Mouse (Mus musculus): ENCODE data around the gene Hdac5. TPM values are rescaled to one million over a fixed set of nuclear protein-coding genes. Genes with fewer than 3 reads are reported as not detected.

The Hdac5 gene
- polyA plus RNA-seq, 1 experiment from 2014 or later = 92.2 TPM

- peak within 1 kb of the TSS; percentile 75 for H3K4me2 ChIP-seq
- peaks cover 33% of the 10 kb centered on the region for H3K4me1 ChIP-seq (replicated peaks)
- WGBS = 1% methylated on average over 50 of the region's 50 CpGs
- no peak; the same call in 1 of the 2 replicates for ATAC-seq (ENCODE audit: insufficient number of reproducible peaks, low FRiP score)
- no peak within 1 kb of the TSS for H3K27ac ChIP-seq (ENCODE audit: poor library complexity, severe bottlenecking)
- peak within 1 kb of the TSS; percentile 48 for H3K9ac ChIP-seq
- H3K9me3 ChIP-seq (replicated peaks) = no peaks in the 10 kb centered on the region
- peak within 1 kb of the TSS; percentile 47 for H3K4me3 ChIP-seq
- H3K27me3 ChIP-seq (replicated peaks) = peaks cover 69% of the 10 kb centered on the region
- no peaks in the 10 kb centered on the region for H3K36me3 ChIP-seq
Observed at GRCm38 (mm10) chr11:102145471-102146001, 84.4 kb downstream of the Hdac5 start, which contains the start of gene Nags. Gene Nags (plus strand): TSS chr11:102145513.

GRCm38 (mm10) chr11:102144957-102145470, 85.0 kb downstream of the Hdac5 start:
- Histone ChIP-seq H3K36me3 (no peaks in the 10 kb centered on the region), H3K27ac (ENCODE audit: poor library complexity, severe bottlenecking) (no peak overlapping the region), H3K4me2 (peak overlapping the region; percentile 75), H3K9ac (peak overlapping the region; percentile 48; the same call in 1 of the 2 replicates), H3K4me1 (replicated peaks) (peaks cover 33% of the 10 kb centered on the region), H3K9me3 (replicated peaks) (no peaks in the 10 kb centered on the region), H3K4me3 (peak overlapping the region; percentile 47), H3K27me3 (replicated peaks) (peaks cover 69% of the 10 kb centered on the region)
- 23% methylated on average over 13 of the region's 13 CpGs for WGBS
- 0 out of 2 replicates have a peak, but pooled peaks have one; percentile 20 for ATAC-seq (ENCODE audit: insufficient number of reproducible peaks, low FRiP score)

Small RNA genes within 50 kb of the gene (microRNA-seq; reads per million reads assigned to microRNA genes)
- gene Mir8101 = 1.4 reads per million

Other genes with a start within 250 kb of the Hdac5 start
- not detected in 2 replicates for gene Cfap97d1, start 245.9 kb downstream of the Hdac5 start, polyA plus RNA-seq (2016; fragmentation: Nextera tagmentation; extraction: Ambion mirVana)
- gene Dusp3, start 243.2 kb downstream of the Hdac5 start, polyA plus RNA-seq (2016; fragmentation: Nextera tagmentation; extraction: Ambion mirVana) = 53.7 and 54.9 TPM in 2 replicates
- 4.1 and 4.5 TPM in 2 replicates for gene Mpp3, start 201.7 kb downstream of the Hdac5 start, polyA plus RNA-seq (2016; fragmentation: Nextera tagmentation; extraction: Ambion mirVana)
- gene Cd300lg, start 188.7 kb downstream of the Hdac5 start, polyA plus RNA-seq (2016; fragmentation: Nextera tagmentation; extraction: Ambion mirVana) = 1.6 and 1.9 TPM in 2 replicates
- 15.4 and 17.8 TPM in 2 replicates for gene Mpp2, start 141.7 kb downstream of the Hdac5 start, polyA plus RNA-seq (2016; fragmentation: Nextera tagmentation; extraction: Ambion mirVana)
- not detected in 2 replicates for gene Ppy, start 128.8 kb downstream of the Hdac5 start, polyA plus RNA-seq (2016; fragmentation: Nextera tagmentation; extraction: Ambion mirVana)
- gene Pyy, start 122.3 kb downstream of the Hdac5 start, polyA plus RNA-seq (2016; fragmentation: Nextera tagmentation; extraction: Ambion mirVana) = not detected in 2 replicates
- gene Nags, start 84.7 kb downstream of the Hdac5 start, polyA plus RNA-seq (2016; fragmentation: Nextera tagmentation; extraction: Ambion mirVana) = 0.11 TPM in 1 of 2 replicates, not detected in the other
- gene Tmem101, start 73.8 kb downstream of the Hdac5 start, polyA plus RNA-seq (2016; fragmentation: Nextera tagmentation; extraction: Ambion mirVana) = 36.8 and 37.6 TPM in 2 replicates
- gene Lsm12, start 44.9 kb downstream of the Hdac5 start, polyA plus RNA-seq (2016; fragmentation: Nextera tagmentation; extraction: Ambion mirVana) = 90.9 and 94.3 TPM in 2 replicates
- gene G6pc3, start 40.5 kb downstream of the Hdac5 start, polyA plus RNA-seq (2016; fragmentation: Nextera tagmentation; extraction: Ambion mirVana) = 27.1 and 28.0 TPM in 2 replicates
- 14.0 and 14.3 TPM in 2 replicates for gene BC030867, start 18.7 kb upstream of the Hdac5 start, polyA plus RNA-seq (2016; fragmentation: Nextera tagmentation; extraction: Ambion mirVana)
- gene Asb16, start 38.6 kb upstream of the Hdac5 start, polyA plus RNA-seq (2016; fragmentation: Nextera tagmentation; extraction: Ambion mirVana) = 0.06 and 0.13 TPM in 2 replicates
- gene Tmub2, start 54.8 kb upstream of the Hdac5 start, polyA plus RNA-seq (2016; fragmentation: Nextera tagmentation; extraction: Ambion mirVana) = 35.7 and 38.9 TPM in 2 replicates
- gene Atxn7l3, start 66.5 kb upstream of the Hdac5 start, polyA plus RNA-seq (2016; fragmentation: Nextera tagmentation; extraction: Ambion mirVana) = 10.9 and 11.8 TPM in 2 replicates
- gene Ubtf, start 89.6 kb upstream of the Hdac5 start, polyA plus RNA-seq (2016; fragmentation: Nextera tagmentation; extraction: Ambion mirVana) = 65.4 and 68.6 TPM in 2 replicates
- 114 and 116 TPM in 2 replicates for gene Slc4a1, start 136.0 kb upstream of the Hdac5 start, polyA plus RNA-seq (2016; fragmentation: Nextera tagmentation; extraction: Ambion mirVana)
- gene Rundc3a, start 163.2 kb upstream of the Hdac5 start, polyA plus RNA-seq (2016; fragmentation: Nextera tagmentation; extraction: Ambion mirVana) = 1.7 and 1.8 TPM in 2 replicates
- 253 and 260 TPM in 2 replicates for gene Slc25a39, start 177.8 kb upstream of the Hdac5 start, polyA plus RNA-seq (2016; fragmentation: Nextera tagmentation; extraction: Ambion mirVana)
- 189 and 191 TPM in 2 replicates for gene Grn, start 200.1 kb upstream of the Hdac5 start, polyA plus RNA-seq (2016; fragmentation: Nextera tagmentation; extraction: Ambion mirVana)
- gene Fam171a2, start 217.5 kb upstream of the Hdac5 start, polyA plus RNA-seq (2016; fragmentation: Nextera tagmentation; extraction: Ambion mirVana) = 4.5 and 5.6 TPM in 2 replicates
- 16.5 and 22.5 TPM in 2 replicates for gene Itga2b, start 240.0 kb upstream of the Hdac5 start, polyA plus RNA-seq (2016; fragmentation: Nextera tagmentation; extraction: Ambion mirVana)

Data from heart, embryonic 12.5 days (tissue).